Mouse (Mus musculus) fat pad, adult 2 months (tissue): Measurements from ENCODE around the gene Erlin1.

ENCODE experiments used
- DNase-seq: peaks from one replicate; pipeline ENCODE4 v3.0.0-alpha.2; 2011; ENCODE audit warnings: low read depth, low spot score; ENCODE audit errors: extremely low read depth

Gene Erlin1

GRCm38 (mm10) chr19:44000061-44000460 is 69.5 kb downstream of the Erlin1 start:
- DNase-seq, result no peak

- DNase-seq, result no peak
These were observed 70.6 kb downstream of the Erlin1 start for GRCm38 (mm10) chr19:43998802-43999527.

GRCm38 (mm10) chr19:43998101-43998500 is 71.5 kb downstream of the Erlin1 start:
- DNase-seq, result no peak

- no peak for DNase-seq
These were observed 74.2 kb downstream of the Erlin1 start for GRCm38 (mm10) chr19:43995427-43995826.

- DNase-seq, result no peak
These were observed 77.1 kb downstream of the Erlin1 start for GRCm38 (mm10) chr19:43992464-43992863.

- no peak for DNase-seq
These were observed 79.2 kb downstream of the Erlin1 start for GRCm38 (mm10) chr19:43990362-43990761.

GRCm38 (mm10) chr19:43986069-43986794 is 83.4 kb downstream of the Erlin1 start, which contains the start of gene Cpn1:
TSS of gene Cpn1 (minus strand) at chr19:43986556.
- no peak for DNase-seq
